Mouse (Mus musculus) right cerebral cortex, adult 18-20 months (tissue): ENCODE results near the gene Tmem253.
"Not testable (repeated sequence)": the region's sequence is repeated elsewhere in the genome, so short reads cannot be mapped to it uniquely, and the experiment has no call there.

ENCODE experiments used
- DNase-seq: peaks from one replicate; pipeline ENCODE4 v3.0.0; 2022; ENCODE audit warnings: mixed read lengths

Tmem253 gene

GRCm38 (mm10) chr14:52022244-52022708 is 6.8 kb downstream of the Tmem253 start:
- DNase-seq: no peak

DNA sequence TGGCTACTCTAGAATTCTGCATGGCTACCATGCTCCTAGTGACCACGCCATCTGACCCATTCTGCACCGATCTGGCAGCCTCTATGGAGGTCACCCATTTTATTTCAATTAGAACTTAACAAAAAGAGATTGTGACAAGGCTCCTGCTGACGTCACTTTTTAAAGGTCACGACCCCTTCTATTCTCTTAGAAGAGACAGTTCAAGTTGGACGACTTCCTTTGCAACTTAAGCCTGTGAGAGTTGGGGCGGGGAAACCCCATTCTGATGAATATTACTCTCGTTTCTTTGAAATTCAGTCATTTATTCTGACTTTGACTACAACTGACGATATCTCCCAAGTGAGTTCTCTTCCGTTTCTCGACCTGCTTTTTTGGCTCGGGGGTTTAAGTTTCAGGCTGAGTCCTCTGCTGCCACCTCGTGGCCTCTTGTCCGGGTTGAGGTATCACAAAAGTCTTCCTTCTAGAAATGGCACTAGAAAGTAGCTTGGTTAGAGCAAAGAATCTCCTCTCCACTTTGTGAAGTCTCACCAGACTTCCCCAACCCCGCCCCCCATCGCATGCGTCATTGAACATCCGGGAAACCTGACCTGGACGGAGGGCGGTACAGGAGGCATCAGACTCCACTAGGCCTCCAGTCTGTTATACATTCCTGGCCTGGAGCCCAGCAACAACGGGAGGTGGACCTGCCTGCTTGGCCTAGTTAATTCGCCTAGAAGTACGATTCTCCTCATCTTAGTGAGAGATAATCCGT is 7.4 kb downstream of the Tmem253 start:
- DNase-seq: peak; percentile 80

DNA sequence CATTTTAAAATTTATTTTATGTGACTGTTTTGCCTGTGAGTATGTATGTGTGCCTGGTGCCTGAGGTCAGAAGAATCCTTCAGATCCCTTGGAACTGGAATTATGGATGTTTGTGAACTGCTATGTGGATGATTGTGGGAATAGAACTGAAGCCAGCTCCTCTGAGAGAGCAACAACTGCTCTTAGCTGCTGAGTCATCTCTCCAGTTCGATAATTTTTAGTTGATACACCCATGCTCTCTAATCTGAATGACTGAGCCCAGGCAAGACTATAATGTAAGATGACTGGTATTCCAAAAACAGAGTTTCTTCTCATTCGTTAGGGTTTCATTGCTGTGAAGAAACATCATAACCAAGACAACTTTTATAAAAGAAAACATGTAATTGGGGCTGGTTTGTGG is 8.7 kb downstream of the Tmem253 start:
- no peak for DNase-seq

- no peak for DNase-seq
Measured at GRCm38 (mm10) chr14:52026342-52026741, 10.9 kb downstream of the Tmem253 start.

GRCm38 (mm10) chr14:52035926-52036325 is 20.5 kb downstream of the Tmem253 start:
- no peak for DNase-seq

GRCm38 (mm10) chr14:52039332-52039731 is 23.9 kb downstream of the Tmem253 start:
- DNase-seq: no peak

DNA sequence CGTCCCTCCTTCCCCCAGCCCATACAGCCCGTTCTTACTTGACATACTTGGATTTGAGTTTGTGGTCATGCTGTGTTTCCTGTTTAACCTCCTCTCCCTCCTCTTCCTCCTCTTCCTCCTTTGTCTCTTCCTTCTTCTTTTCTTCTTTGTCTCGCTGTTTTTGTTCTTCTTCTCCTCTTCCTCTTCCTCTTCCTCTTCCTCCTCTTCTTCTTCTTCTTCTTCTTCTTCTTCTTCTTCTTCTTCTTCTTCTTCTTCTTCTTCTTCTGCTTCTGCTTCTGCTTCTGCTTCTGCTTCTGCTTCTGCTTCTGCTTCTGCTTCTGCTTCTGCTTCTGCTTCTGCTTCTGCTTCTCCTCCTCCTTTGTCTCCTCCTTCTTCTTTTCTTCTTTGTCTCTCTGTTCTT is 26.9 kb downstream of the Tmem253 start, which contains the start of gene Olfr221:
Gene Olfr221, minus strand, starts transcription at position 101 of the 400 bp plus-strand sequence.
- DNase-seq: not testable (repeated sequence)

- DNase-seq: peak; percentile 24
Measured at GRCm38 (mm10) chr14:52043446-52043845, 28.0 kb downstream of the Tmem253 start.

DNA sequence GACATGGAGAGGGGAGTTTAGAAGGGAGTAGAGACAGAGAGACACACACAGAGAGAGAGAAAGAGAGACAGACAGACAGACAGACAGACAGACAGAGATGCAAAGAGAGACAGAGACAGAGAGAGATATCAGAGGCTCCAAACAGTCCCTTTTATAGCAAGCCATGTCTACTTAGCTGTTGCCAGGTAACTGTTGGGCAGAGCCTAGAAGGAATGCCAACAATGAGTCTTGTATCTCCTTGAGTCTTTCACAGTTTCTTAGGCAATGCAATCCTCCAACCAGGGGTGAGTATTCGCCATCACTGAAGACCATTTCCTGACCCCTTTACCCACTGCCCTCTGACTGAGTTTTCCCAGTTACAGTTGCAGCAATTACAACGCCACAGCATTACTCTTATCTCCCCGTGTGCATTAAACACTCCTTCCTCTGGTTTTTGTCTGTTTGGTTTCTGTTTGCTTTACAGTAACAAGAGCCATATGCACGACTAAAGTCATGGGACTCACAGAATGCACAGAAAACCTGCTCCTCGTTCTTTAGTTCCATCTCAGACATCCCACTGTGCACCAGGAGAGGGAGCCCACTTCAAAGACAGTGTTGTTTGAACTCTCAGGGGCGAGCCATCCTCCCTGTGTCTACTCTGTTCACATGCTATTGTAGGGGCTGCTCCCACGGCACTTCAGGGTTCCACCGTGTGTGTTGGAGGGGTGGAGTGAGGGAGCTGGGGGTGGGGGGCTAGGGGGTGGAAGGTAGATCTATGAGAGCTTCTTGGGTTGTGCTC is 29.6 kb downstream of the Tmem253 start:
- peak; percentile 13 for DNase-seq

DNA sequence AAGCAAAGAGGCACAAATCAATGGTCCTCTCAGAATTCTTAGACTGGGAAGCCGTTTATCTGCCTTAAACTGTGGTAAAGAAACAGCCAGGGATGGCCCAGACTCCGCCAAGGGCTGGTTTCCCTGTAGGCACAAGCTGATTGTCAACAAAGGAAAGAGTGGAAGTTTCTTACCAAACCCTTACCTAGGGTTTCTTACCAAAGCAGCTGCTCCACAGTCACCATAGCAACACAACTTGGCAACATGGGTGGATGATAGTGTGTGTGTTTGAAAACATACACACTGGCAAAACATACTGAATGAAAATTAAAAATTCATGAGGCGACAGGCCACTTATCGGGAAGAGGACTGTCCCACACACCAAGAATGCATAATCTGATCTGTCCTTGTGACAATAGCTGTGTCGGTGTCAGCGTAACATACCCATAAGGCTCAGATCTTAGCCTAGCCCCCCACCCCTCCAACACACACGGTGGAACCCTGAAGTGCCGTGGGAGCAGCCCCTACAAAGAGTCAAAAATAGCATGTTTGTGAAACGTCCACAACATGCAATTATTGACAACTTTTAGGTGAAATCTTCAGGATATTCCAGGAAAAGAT is 30.6 kb downstream of the Tmem253 start:
- DNase-seq: no peak

DNA sequence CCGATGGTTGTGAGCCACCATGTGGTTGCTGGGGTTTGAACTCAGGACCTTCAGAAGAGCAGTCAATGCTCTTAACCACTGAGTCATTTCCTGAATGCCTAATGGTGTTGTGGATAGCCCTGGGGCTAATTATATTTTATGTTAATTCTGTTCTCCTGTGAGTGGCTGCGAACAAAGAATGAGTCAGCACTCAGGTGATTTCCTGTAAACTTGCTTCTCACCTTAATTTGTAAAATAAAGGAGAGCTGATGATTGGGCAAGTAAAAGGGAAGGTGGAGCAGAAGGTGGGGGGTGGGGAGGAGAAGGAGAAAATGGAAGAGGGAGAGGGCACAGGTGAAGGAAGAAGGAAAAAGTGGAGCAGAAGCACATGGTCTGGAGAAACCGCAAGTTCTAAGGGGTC is 37.3 kb downstream of the Tmem253 start:
- not testable (repeated sequence) for DNase-seq

DNA sequence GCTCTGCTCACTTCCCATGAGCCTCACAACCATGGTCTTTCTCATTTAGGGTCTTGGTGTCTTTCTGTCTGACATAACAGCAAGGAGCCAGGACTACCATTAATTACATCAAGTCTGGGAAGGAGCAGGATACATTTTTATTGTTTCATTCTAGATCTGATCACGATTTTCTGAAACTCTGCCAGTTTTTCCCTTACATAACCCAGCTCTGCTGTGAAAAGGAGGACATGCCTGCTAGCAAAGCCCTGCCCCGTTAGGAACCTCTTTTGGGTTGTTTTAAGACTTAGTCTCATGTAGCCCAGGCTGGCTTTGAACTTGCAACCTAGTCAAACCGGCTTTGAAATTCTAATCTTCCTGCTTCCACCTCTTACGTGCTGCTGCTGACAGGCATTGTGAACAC is 44.5 kb downstream of the Tmem253 start:
- DNase-seq: peak; percentile 14

DNA sequence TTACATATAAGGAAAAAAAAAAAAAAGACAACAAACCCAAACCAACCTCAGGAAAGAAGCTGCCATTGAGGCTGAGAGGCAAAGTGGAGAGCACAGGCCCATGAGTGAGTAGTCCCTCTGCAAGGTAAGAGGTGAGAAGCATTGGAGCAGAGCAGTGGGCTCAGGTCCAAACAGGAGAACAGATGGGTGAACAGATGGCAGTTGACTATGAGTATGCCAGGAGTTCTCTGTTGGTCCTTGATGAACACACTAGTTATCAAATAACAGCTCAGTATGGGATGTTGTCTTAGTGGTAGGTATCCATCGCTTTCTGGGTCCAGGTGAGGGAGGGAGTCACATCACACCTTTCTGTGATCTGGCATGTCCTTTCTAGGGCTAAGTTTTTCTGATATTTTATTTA is 45.3 kb downstream of the Tmem253 start:
- DNase-seq: peak; percentile 13

DNA sequence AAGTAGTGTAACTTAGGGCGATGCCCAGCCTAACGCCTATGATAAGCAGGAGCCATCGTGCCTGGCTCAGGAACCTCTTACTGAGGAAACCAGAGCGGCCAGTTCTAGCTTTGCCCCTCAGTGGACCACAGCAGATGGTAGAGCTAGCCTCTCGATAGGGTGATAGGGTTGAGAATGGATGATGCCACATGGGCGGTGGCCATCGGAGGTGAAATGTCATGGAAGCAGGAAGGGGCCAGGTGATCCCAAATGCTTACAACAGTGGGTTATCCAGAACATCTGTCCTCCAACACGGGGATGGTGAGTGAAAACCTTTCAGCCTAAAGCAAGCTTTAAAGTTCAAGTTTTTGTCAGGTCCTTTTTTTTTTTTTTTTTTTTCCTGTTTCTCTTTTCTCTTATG is 46.3 kb downstream of the Tmem253 start:
- no peak for DNase-seq

DNA sequence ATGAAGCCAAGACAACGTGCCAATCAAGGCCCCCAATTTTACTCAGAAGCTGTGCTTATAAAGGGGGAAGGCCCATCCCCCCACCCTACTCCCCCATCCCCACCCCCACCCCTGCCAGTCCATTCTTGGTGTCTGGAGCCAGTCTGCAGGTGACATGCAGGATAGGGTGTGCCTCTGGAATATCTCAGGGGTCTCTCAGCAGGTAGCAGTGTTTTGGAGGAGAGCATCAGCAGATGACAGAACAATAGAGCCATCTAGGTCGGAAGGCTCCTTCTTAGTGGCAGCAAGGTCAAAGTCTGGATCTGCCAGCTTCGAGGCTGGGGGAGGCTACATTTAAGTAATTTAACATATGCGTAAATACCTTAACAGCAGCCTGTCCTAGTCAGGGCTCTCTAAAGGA is 50.7 kb downstream of the Tmem253 start:
- DNase-seq: no peak
